Mouse (Mus musculus) testis, adult 2 months (tissue): Measurements from ENCODE around the gene Fam214b.

Experiments
- CTCF ChIP-seq: fragments of 200-500 bp; IDR thresholded peaks from 2 replicates; pipeline ENCODE4 v1.5.1; 2012; ENCODE audit warnings: low read depth, mild to moderate bottlenecking, inconsistent platforms, low read length, moderate library complexity; ENCODE audit not compliant: control insufficient read depth, insufficient read depth, insufficient replicate concordance
- POLR2A ChIP-seq: fragments of 200-500 bp; IDR thresholded peaks from 2 replicates; pipeline ENCODE4 v1.6.1; 2012; ENCODE audit warnings: low read depth, mild to moderate bottlenecking, inconsistent platforms, low read length, moderate library complexity; ENCODE audit not compliant: control insufficient read depth

GRCm38 (mm10) chr4:43037860-43038566, 8.0 kb downstream of the Fam214b start:
- no peak for TF ChIP-seq CTCF
- TF ChIP-seq POLR2A, result no peak
